Mouse (Mus musculus): ENCODE measurements at regions not wholly inside any gene's neighbourhood (a gene's known extent, or its start where the extent isn't known, plus 50 kb on each side); places are given as distances from the start of the nearest gene placed in this dataset.

GRCm38 (mm10) chr4:8926642-8927275 is 687.9 kb upstream of the Car8 start:
- no peaks in the 10 kb centered on the region for H3K27me3 ChIP-seq (ENCODE audit: control insufficient read depth, insufficient read depth, low read length)
- H3K4me1 ChIP-seq (replicated peaks; ENCODE audit: control insufficient read depth, insufficient read depth, low read length): peaks cover 8% of the 10 kb centered on the region; the same call in 1 of the 2 replicates
- H3K9ac ChIP-seq (ENCODE audit: low read length): no peak overlapping the region
- ATAC-seq (replicated peaks; ENCODE audit: low FRiP score): no peak
- no peak overlapping the region for H3K4me3 ChIP-seq (ENCODE audit: low read depth, low read length)
- DNase-seq (ENCODE audit: low spot score): no peak
- no peak overlapping the region for H3K27ac ChIP-seq (ENCODE audit: low read depth, low read length)
- H3K4me2 ChIP-seq (ENCODE audit: low read depth, low read length, severe bottlenecking): no peak overlapping the region
- H3K9me3 ChIP-seq (ENCODE audit: control insufficient read depth, low read length): no peaks in the 10 kb centered on the region
- 38% methylated on average over 9 of the region's 9 CpGs for WGBS
- no peaks in the 10 kb centered on the region for H3K36me3 ChIP-seq (ENCODE audit: control insufficient read depth, insufficient read depth, low read length)

GRCm38 (mm10) chr4:8922695-8923363 is 684.0 kb upstream of the Car8 start:
- no peak overlapping the region for H3K27ac ChIP-seq (ENCODE audit: low read depth, low read length)
- DNase-seq (ENCODE audit: low spot score) (no peak), ATAC-seq (replicated peaks; ENCODE audit: low FRiP score) (no peak)
- H3K9ac ChIP-seq (ENCODE audit: low read length): no peak overlapping the region
- H3K27me3 ChIP-seq (ENCODE audit: control insufficient read depth, insufficient read depth, low read length): no peaks in the 10 kb centered on the region
- H3K4me1 ChIP-seq (replicated peaks; ENCODE audit: control insufficient read depth, insufficient read depth, low read length): peaks cover 17% of the 10 kb centered on the region
- no peak overlapping the region for H3K4me2 ChIP-seq (ENCODE audit: low read depth, low read length, severe bottlenecking)
- H3K4me3 ChIP-seq (ENCODE audit: low read depth, low read length): no peak overlapping the region
- 31% methylated on average over 8 of the region's 8 CpGs for WGBS
- H3K36me3 ChIP-seq (ENCODE audit: control insufficient read depth, insufficient read depth, low read length): no peaks in the 10 kb centered on the region
- no peaks in the 10 kb centered on the region for H3K9me3 ChIP-seq (ENCODE audit: control insufficient read depth, low read length)

GRCm38 (mm10) chr4:8921477-8922385 is 682.9 kb upstream of the Car8 start:
- H3K9me3 ChIP-seq (ENCODE audit: control insufficient read depth, low read length): no peaks in the 10 kb centered on the region
- 3% methylated on average over 31 of the region's 31 CpGs for WGBS
- H3K27me3 ChIP-seq (ENCODE audit: control insufficient read depth, insufficient read depth, low read length): no peaks in the 10 kb centered on the region
- no peaks in the 10 kb centered on the region for H3K36me3 ChIP-seq (ENCODE audit: control insufficient read depth, insufficient read depth, low read length)
- ATAC-seq (replicated peaks; ENCODE audit: low FRiP score): peak; percentile 58
- peak overlapping the region; percentile 40 for H3K4me2 ChIP-seq (ENCODE audit: low read depth, low read length, severe bottlenecking)
- DNase-seq (ENCODE audit: low spot score): peak; percentile 66
- H3K4me1 ChIP-seq (replicated peaks; ENCODE audit: control insufficient read depth, insufficient read depth, low read length): peaks cover 15% of the 10 kb centered on the region
- peak overlapping the region; percentile 30 for H3K9ac ChIP-seq (ENCODE audit: low read length)
- no peak overlapping the region for H3K27ac ChIP-seq (ENCODE audit: low read depth, low read length)
- H3K4me3 ChIP-seq (ENCODE audit: low read depth, low read length): no peak overlapping the region

- 10% methylated on average over 2 of the region's 2 CpGs for WGBS
Measured at GRCm38 (mm10) chr4:8920306-8920705, 681.5 kb upstream of the Car8 start.

GRCm38 (mm10) chr4:8919366-8919984 is 680.6 kb upstream of the Car8 start:
- no peaks in the 10 kb centered on the region for H3K27me3 ChIP-seq (ENCODE audit: control insufficient read depth, insufficient read depth, low read length)
- no peaks in the 10 kb centered on the region for H3K36me3 ChIP-seq (ENCODE audit: control insufficient read depth, insufficient read depth, low read length)
- WGBS: 78% methylated on average over 9 of the region's 9 CpGs
- no peak overlapping the region for H3K9ac ChIP-seq (ENCODE audit: low read length)
- H3K27ac ChIP-seq (ENCODE audit: low read depth, low read length): no peak overlapping the region
- ATAC-seq (replicated peaks; ENCODE audit: low FRiP score): no peak
- peaks cover 15% of the 10 kb centered on the region for H3K4me1 ChIP-seq (replicated peaks; ENCODE audit: control insufficient read depth, insufficient read depth, low read length)
- DNase-seq (ENCODE audit: low spot score): no peak
- no peak overlapping the region for H3K4me2 ChIP-seq (ENCODE audit: low read depth, low read length, severe bottlenecking)
- H3K4me3 ChIP-seq (ENCODE audit: low read depth, low read length): no peak overlapping the region
- H3K9me3 ChIP-seq (ENCODE audit: control insufficient read depth, low read length): no peaks in the 10 kb centered on the region

More at GRCm38 (mm10) chr4:8920306-8920705, 681.5 kb upstream of the Car8 start:
- no peaks in the 10 kb centered on the region for H3K9me3 ChIP-seq (ENCODE audit: control insufficient read depth, low read length)
- no peaks in the 10 kb centered on the region for H3K27me3 ChIP-seq (ENCODE audit: control insufficient read depth, insufficient read depth, low read length)
- no peak overlapping the region for H3K9ac ChIP-seq (ENCODE audit: low read length)
- H3K4me3 ChIP-seq (ENCODE audit: low read depth, low read length): no peak overlapping the region
- ATAC-seq (replicated peaks; ENCODE audit: low FRiP score) (peak; percentile 13; the same call in 1 of the 2 replicates), DNase-seq (ENCODE audit: low spot score) (no peak)
- H3K4me1 ChIP-seq (replicated peaks; ENCODE audit: control insufficient read depth, insufficient read depth, low read length): peaks cover 15% of the 10 kb centered on the region
- no peak overlapping the region for H3K4me2 ChIP-seq (ENCODE audit: low read depth, low read length, severe bottlenecking)
- peak overlapping the region; percentile 19; the same call in 1 of the 2 replicates for H3K27ac ChIP-seq (ENCODE audit: low read depth, low read length)
- H3K36me3 ChIP-seq (ENCODE audit: control insufficient read depth, insufficient read depth, low read length): no peaks in the 10 kb centered on the region
